Mouse (Mus musculus): ENCODE data around the gene Lpar5.

Lpar5 gene

DNA sequence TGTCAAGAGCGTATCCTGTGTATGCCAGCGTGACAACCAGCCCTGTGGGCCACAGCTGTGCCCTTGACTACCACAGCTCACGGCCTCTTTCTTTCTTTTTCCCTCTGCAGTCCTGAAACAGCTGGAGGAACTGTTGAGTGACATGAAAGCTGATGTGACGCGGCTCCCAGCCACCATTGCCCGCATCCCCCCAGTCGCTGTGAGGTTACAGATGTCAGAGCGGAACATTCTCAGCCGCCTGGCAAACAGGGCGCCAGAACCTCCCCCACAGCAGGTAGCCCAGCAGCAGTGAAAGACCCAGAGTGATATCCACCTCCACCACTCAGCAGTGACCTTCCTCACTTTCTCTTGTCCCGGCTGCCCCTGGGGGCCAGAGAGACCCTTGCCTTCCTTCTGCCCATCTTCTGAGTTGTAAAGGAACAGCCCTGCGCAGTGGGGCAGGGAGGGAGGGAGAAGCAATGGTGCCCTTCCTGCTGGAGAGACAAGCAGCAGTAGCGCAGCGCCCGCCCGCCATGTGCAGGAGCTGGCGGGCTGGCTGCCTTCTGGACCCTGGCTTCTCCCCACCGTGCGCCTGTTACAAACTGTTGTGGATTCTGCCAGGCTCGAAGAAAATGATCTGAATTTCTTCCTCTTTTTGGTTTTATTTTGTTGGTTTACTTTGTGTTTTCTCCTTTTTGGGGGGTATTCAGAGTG is 62.1 kb downstream of the Lpar5 start:
- no peak for DNase-seq (ENCODE audit: low spot score)

GRCm38 (mm10) chr6:125131302-125132156 is 63.8 kb downstream of the Lpar5 start, which contains the start of gene Nop2:
Gene Nop2 (plus strand): TSS chr6:125131909.
- DNase-seq (ENCODE audit: low spot score): peak; percentile 92
